Mouse (Mus musculus) stomach, postnatal 0 days (tissue): ENCODE measurements at regions not wholly inside any gene's neighbourhood (a gene's known extent, or its start where the extent isn't known, plus 50 kb on each side); places are given as distances from the start of the nearest gene placed in this dataset.

Experiments
- CTCF ChIP-seq: IDR thresholded peaks from 2 replicates; pipeline ENCODE4 v1.5.1; 2016; ENCODE audit warnings: antibody characterized with exemption, low read depth, mild to moderate bottlenecking, moderate library complexity
- EP300 ChIP-seq: optimal IDR thresholded peaks from 2 replicates; pipeline ENCODE3; 2016; ENCODE audit warnings: antibody characterized with exemption

DNA sequence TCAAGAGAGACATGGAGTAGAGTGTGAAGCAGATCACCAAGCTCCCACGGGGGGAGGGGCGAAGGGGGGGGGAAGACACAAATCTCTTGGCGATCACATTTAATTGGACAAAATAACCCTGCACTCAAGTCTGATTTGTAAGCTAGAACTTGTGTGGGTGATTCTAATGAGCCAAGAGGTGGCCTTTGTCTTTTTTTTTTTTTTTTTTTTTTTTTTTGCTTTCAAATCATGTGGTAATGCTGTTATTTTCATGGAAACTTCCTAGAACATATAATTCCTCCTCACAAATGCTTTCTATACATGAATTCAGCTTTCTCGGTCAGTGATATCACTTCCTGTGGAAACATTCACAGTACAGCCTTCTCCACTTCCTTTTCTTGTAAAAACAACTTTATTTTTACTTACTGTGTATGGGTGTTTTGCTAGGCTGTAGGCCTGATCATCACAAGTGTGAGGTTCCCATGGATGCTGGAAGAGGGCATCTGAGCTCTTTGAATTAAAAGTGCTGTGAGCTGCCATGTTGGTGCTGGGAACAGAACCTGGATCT, 152.7 kb downstream of the Tmem161b start:
- TF ChIP-seq CTCF: no peak
- TF ChIP-seq EP300: no peak
